Mouse (Mus musculus) forebrain, postnatal 0 days (tissue): ENCODE data around the gene Acot5. TPM values are rescaled to one million over a fixed set of nuclear protein-coding genes. Genes with fewer than 3 reads are reported as not detected.

ENCODE experiments used
- ATAC-seq: fragments of 200-750 bp; cut with Nextera tagmentation; 2 replicates; pipeline ENCODE4 v1.8.0; 2017; ENCODE audit warnings: mild to moderate bottlenecking, moderate library complexity
- DNase-seq: peaks from one replicate; pipeline ENCODE4 v3.0.0-alpha.2; 2015
- H3K27ac ChIP-seq: fragments of 300-500 bp; sonication (generic); 2 replicates; pipeline ENCODE4 v1.5.1; 2014; ENCODE audit warnings: low read depth, mild to moderate bottlenecking, antibody characterized with exemption, low read length, moderate library complexity, mixed read lengths
- H3K27me3 ChIP-seq: fragments of 300-500 bp; sonication (generic); 2 replicates; pipeline ENCODE4 v1.6.1; 2014; ENCODE audit warnings: mild to moderate bottlenecking, low read length, mixed read lengths; ENCODE audit not compliant: insufficient read depth
- H3K36me3 ChIP-seq: fragments of 300-500 bp; sonication (generic); 2 replicates; pipeline ENCODE4 v1.6.1; 2014; ENCODE audit warnings: mild to moderate bottlenecking, moderate library complexity; ENCODE audit not compliant: insufficient read depth
- H3K4me1 ChIP-seq: fragments of 300-500 bp; sonication (generic); 2 replicates; pipeline ENCODE4 v1.6.1; 2014; ENCODE audit warnings: antibody characterized with exemption; ENCODE audit not compliant: insufficient read depth
- H3K4me2 ChIP-seq: fragments of 300-500 bp; sonication (generic); 2 replicates; pipeline ENCODE4 v1.6.1; 2014; ENCODE audit warnings: low read depth, mild to moderate bottlenecking, moderate library complexity
- H3K4me3 ChIP-seq: fragments of 300-500 bp; sonication (generic); 2 replicates; pipeline ENCODE4 v1.5.1; 2014; ENCODE audit warnings: low read depth, low read length, mixed read lengths
- H3K9ac ChIP-seq: fragments of 300-500 bp; sonication (generic); 2 replicates; pipeline ENCODE4 v1.6.1; 2014; ENCODE audit warnings: mild to moderate bottlenecking
- H3K9me3 ChIP-seq: fragments of 300-500 bp; sonication (generic); 2 replicates; pipeline ENCODE4 v1.6.1; 2016; ENCODE audit warnings: low read length
- CTCF ChIP-seq: sonication (generic); IDR thresholded peaks from 2 replicates; pipeline ENCODE4 v1.5.1; 2016; ENCODE audit warnings: antibody characterized with exemption, control low read depth, low read depth
- WGBS: fragments of 180-500 bp; shearing (Covaris S2); extraction: QIAGEN DNeasy Blood & Tissue Kit; methylation state at CpG from one replicate; pipeline ENCODE4 v1.1.7; 2014; 5-methylcytosine and 5-hydroxymethylcytosine counted together
- polyA plus RNA-seq: library from polyadenylated mRNA; unstranded; fragments of >200 nt; fragmentation: Nextera tagmentation; extraction: Ambion mirVana; gene quantifications from 2 replicates; pipeline ENCODE4 v1.2.1, GENCODE M21; 2015
- total RNA-seq: library from RNA; depleted of rRNA; stranded (reverse); fragments of >200 nt; gene quantifications from 2 replicates; pipeline ENCODE4 v1.2.3, GENCODE M21; 2014; rRNA removed

Gene Acot5
- total and polyA plus RNA-seq, 2 experiments from 2014 or later: 0.93 to 2.3 TPM

DNA sequence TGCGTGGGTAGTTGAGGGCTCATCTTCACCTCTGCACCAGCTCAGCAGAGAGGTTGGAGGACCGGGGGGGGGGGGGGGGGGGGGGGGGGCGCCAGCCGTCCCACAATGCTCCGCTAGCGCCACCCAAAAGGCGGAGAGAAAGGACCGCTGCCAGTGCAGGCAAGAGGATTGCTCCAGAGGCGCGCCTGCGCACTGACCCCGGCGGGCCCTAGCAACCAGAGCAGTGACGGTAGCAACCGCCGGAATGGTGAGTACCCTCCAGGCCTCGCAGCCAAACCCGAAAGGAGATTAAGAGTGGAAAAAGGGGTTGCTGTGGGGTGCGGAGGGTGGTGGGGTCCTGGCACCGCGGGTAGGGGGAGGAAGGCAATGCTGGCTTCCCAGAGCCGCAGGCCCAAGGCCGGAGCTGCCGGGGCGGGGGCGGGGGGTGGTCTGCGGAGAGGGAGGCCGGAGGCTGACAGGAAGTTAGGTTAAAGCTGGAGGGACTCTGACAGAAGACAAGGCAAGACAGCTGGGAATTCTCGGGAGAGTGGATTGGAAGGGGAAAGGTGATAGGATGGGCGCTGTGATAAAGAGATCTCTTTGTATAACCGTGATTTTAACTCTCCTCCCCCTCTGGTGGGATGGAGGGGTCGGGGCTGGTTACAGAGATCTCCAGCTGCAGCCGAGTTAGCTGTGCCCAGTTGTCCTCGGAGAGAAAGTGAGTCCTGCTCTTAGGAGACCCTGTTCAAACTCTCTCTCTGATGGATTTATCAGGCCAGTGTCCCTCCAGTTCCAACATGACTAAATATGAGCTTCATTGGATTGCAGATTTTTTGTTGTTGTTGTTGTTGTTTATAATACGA, 45.2 kb downstream of the Acot5 start, which contains the start of gene Dnal1:
TSS of gene Dnal1 (plus strand) at position 214 of the 842 bp plus-strand sequence.
- no peaks in the 10 kb centered on the region for H3K27me3 ChIP-seq
- TF ChIP-seq CTCF: peak; percentile 37
- peak; percentile 99 for ATAC-seq
- 2% methylated on average over 32 of the region's 35 CpGs for WGBS
- H3K9ac ChIP-seq: peak within 1 kb of the TSS; percentile 73
- no peaks in the 10 kb centered on the region for H3K9me3 ChIP-seq
- H3K27ac ChIP-seq: peak within 1 kb of the TSS; percentile 74
- peak within 1 kb of the TSS; percentile 85 for H3K4me3 ChIP-seq
- peaks cover 6% of the 10 kb centered on the region; the same call in 1 of the 2 replicates for H3K4me1 ChIP-seq
- no peaks in the 10 kb centered on the region for H3K36me3 ChIP-seq
- peak within 1 kb of the TSS; percentile 67 for H3K4me2 ChIP-seq
- DNase-seq: peak; percentile 93

DNA sequence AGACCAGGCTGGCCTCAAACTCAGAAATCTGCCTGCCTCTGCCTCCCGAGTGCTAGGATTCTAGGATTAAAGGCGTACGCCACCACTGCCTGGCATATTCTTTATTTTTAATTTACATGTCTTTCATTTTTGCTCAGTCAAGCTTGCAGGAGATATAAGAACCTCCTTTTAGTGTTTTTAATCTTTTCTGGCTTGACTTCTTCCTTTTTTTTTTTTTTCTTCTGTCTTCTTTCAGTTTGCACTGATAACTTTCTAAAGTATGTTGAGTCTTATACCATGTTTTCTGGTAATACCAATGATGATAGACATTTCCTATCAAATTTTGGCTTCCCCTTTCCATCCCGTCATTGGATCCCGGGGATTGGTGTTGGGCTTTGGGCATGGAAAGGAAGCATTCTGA, 50.5 kb downstream of the Acot5 start:
- no peak for TF ChIP-seq CTCF
- WGBS: 96% methylated on average over 5 of the region's 5 CpGs
- ATAC-seq: no peak
- H3K4me3 ChIP-seq: no peak overlapping the region
- H3K36me3 ChIP-seq: no peaks in the 10 kb centered on the region
- H3K4me2 ChIP-seq: no peak overlapping the region
- DNase-seq: no peak
- H3K9ac ChIP-seq: no peak overlapping the region
- no peaks in the 10 kb centered on the region for H3K9me3 ChIP-seq
- no peaks in the 10 kb centered on the region for H3K27me3 ChIP-seq
- H3K27ac ChIP-seq: no peak overlapping the region
- H3K4me1 ChIP-seq: peaks cover 6% of the 10 kb centered on the region; the same call in 1 of the 2 replicates

Other genes with a start within 250 kb of the Acot5 start
- gene Numb, start 147.4 kb upstream of the Acot5 start, total RNA-seq: 8.6 and 12.4 TPM in 2 replicates
- 7.0 and 9.0 TPM in 2 replicates for gene Numb, start 147.4 kb upstream of the Acot5 start, polyA plus RNA-seq
- gene Riox1, start 118.7 kb upstream of the Acot5 start, total RNA-seq: 22.3 and 25.2 TPM in 2 replicates
- gene Riox1, start 118.7 kb upstream of the Acot5 start, polyA plus RNA-seq: 12.7 and 13.1 TPM in 2 replicates
- 0.05 and 0.15 TPM in 2 replicates for gene Heatr4, start 84.5 kb upstream of the Acot5 start, total RNA-seq
- 0.04 and 0.05 TPM in 2 replicates for gene Heatr4, start 84.5 kb upstream of the Acot5 start, polyA plus RNA-seq
- gene Acot2, start 81.5 kb upstream of the Acot5 start, total RNA-seq: 14.8 and 17.5 TPM in 2 replicates
- gene Acot2, start 81.5 kb upstream of the Acot5 start, polyA plus RNA-seq: 12.4 and 24.2 TPM in 2 replicates
- 79.2 and 87.1 TPM in 2 replicates for gene Acot1, start 59.8 kb upstream of the Acot5 start, total RNA-seq
- gene Acot1, start 59.8 kb upstream of the Acot5 start, polyA plus RNA-seq: 112 and 119 TPM in 2 replicates
- gene Acot4, start 30.9 kb upstream of the Acot5 start, total RNA-seq: 0.31 and 0.86 TPM in 2 replicates
- gene Acot4, start 30.9 kb upstream of the Acot5 start, polyA plus RNA-seq: 0.77 and 1.1 TPM in 2 replicates
- gene Gm49366, start 30.4 kb upstream of the Acot5 start, total RNA-seq: not detected in 2 replicates
- not detected in 2 replicates for gene Gm49366, start 30.4 kb upstream of the Acot5 start, polyA plus RNA-seq
- gene Acot3, start 17.2 kb upstream of the Acot5 start, total RNA-seq: 0.69 and 3.1 TPM in 2 replicates
- 0.98 and 1.2 TPM in 2 replicates for gene Acot3, start 17.2 kb upstream of the Acot5 start, polyA plus RNA-seq
- gene Acot6, start 31.3 kb downstream of the Acot5 start, total RNA-seq: 4.0 and 5.1 TPM in 2 replicates
- 1.3 TPM in 2 replicates for gene Acot6, start 31.3 kb downstream of the Acot5 start, polyA plus RNA-seq
- gene Dnal1, start 45.0 kb downstream of the Acot5 start, total RNA-seq: 14.2 and 20.3 TPM in 2 replicates
- 7.5 and 13.5 TPM in 2 replicates for gene Dnal1, start 45.0 kb downstream of the Acot5 start, polyA plus RNA-seq
- 13.9 and 14.2 TPM in 2 replicates for gene Pnma1, start 79.2 kb downstream of the Acot5 start, total RNA-seq
- gene Pnma1, start 79.2 kb downstream of the Acot5 start, polyA plus RNA-seq: 9.3 and 12.0 TPM in 2 replicates
- gene Elmsan1, start 149.6 kb downstream of the Acot5 start, total RNA-seq: 7.0 and 7.9 TPM in 2 replicates
- 2.2 and 2.5 TPM in 2 replicates for gene Elmsan1, start 149.6 kb downstream of the Acot5 start, polyA plus RNA-seq
- 14.5 and 18.7 TPM in 2 replicates for gene Ptgr2, start 215.9 kb downstream of the Acot5 start, total RNA-seq
- gene Ptgr2, start 215.9 kb downstream of the Acot5 start, polyA plus RNA-seq: 11.0 and 17.3 TPM in 2 replicates
- 73.2 and 88.7 TPM in 2 replicates for gene Zfp410, start 247.5 kb downstream of the Acot5 start, total RNA-seq
- gene Zfp410, start 247.5 kb downstream of the Acot5 start, polyA plus RNA-seq: 48.7 and 52.2 TPM in 2 replicates